Mouse (Mus musculus) limb, embryonic 11.5 days (tissue): ENCODE data around the gene Hoxa13. TPM values are rescaled to one million over a fixed set of nuclear protein-coding genes. Genes with fewer than 3 reads are reported as not detected.
A peak's percentile ranks its signal among the peaks of the same experiment; 100 is the strongest.

ENCODE experiments used
- ATAC-seq: fragments of 200-750 bp; cut with Nextera tagmentation; 2 replicates; pipeline ENCODE4 v1.8.0; 2017; ENCODE audit warnings: low read depth; ENCODE audit not compliant: insufficient number of reproducible peaks, low FRiP score, low TSS enrichment
- DNase-seq: peaks from one replicate; pipeline ENCODE4 v3.0.0-alpha.2; 2015; ENCODE audit warnings: low spot score
- H3K27ac ChIP-seq: fragments of 300-500 bp; sonication (generic); replicated peaks from 2 replicates; pipeline ENCODE4 v1.5.1; 2014; ENCODE audit warnings: low read depth, mild to moderate bottlenecking, low read length
- H3K27me3 ChIP-seq: fragments of 300-500 bp; sonication (generic); 2 replicates; pipeline ENCODE4 v1.6.1; 2014; ENCODE audit warnings: mild to moderate bottlenecking, low read length, mixed read lengths; ENCODE audit not compliant: control insufficient read depth, insufficient read depth
- H3K36me3 ChIP-seq: fragments of 300-500 bp; sonication (generic); 2 replicates; pipeline ENCODE4 v1.6.1; 2014; ENCODE audit warnings: mild to moderate bottlenecking, low read length, moderate library complexity, mixed read lengths; ENCODE audit not compliant: control insufficient read depth, insufficient read depth
- H3K4me1 ChIP-seq: fragments of 300-500 bp; sonication (generic); 2 replicates; pipeline ENCODE4 v1.6.1; 2014; ENCODE audit warnings: low read length, mixed read lengths; ENCODE audit not compliant: control insufficient read depth, insufficient read depth
- H3K4me2 ChIP-seq: fragments of 300-500 bp; sonication (generic); 2 replicates; pipeline ENCODE4 v1.6.1; 2014; ENCODE audit warnings: low read depth, mild to moderate bottlenecking, moderate library complexity; ENCODE audit not compliant: severe bottlenecking
- H3K4me3 ChIP-seq: fragments of 300-500 bp; sonication (generic); 2 replicates; pipeline ENCODE4 v1.5.1; 2014; ENCODE audit warnings: low read depth, low read length
- H3K9ac ChIP-seq: fragments of 300-500 bp; sonication (generic); 2 replicates; pipeline ENCODE4 v1.6.1; 2014; ENCODE audit warnings: mild to moderate bottlenecking, low read length
- H3K9me3 ChIP-seq: fragments of 300-500 bp; sonication (generic); 2 replicates; pipeline ENCODE4 v1.6.1; 2016; ENCODE audit warnings: low read length; ENCODE audit not compliant: control insufficient read depth
- WGBS: fragments of 180-500 bp; shearing (Covaris S2); extraction: QIAGEN DNeasy Blood & Tissue Kit; methylation state at CpG from one replicate; pipeline ENCODE4 v1.1.7; 2014; 5-methylcytosine and 5-hydroxymethylcytosine counted together
- polyA plus RNA-seq: library from polyadenylated mRNA; unstranded; fragments of >200 nt; fragmentation: Nextera tagmentation; extraction: Ambion mirVana; gene quantifications from 2 replicates; pipeline ENCODE4 v1.2.1, GENCODE M21; 2014

Gene Hoxa13
- polyA plus RNA-seq, 1 experiment from 2014 or later, result 25.1 TPM

GRCm38 (mm10) chr6:52233546-52234427 is 26.9 kb downstream of the Hoxa13 start:
- DNase-seq (peak; percentile 74), ATAC-seq (no peak)
- under 1% methylated on average over 61 of the region's 70 CpGs for WGBS
- Histone ChIP-seq H3K9me3 (no peaks in the 10 kb centered on the region), H3K4me3 (peak overlapping the region; percentile 99), H3K4me1 (no peaks in the 10 kb centered on the region; the same call in 1 of the 2 replicates), H3K27me3 (no peaks in the 10 kb centered on the region), H3K4me2 (peak overlapping the region; percentile 75), H3K36me3 (peaks cover 2% of the 10 kb centered on the region), H3K27ac (peak overlapping the region; percentile 99), H3K9ac (peak overlapping the region; percentile 100)

GRCm38 (mm10) chr6:52232984-52233545 is 27.6 kb downstream of the Hoxa13 start:
- WGBS, result under 1% methylated on average over 23 of the region's 23 CpGs
- Histone ChIP-seq H3K4me3 (peak overlapping the region; percentile 99), H3K4me1 (no peaks in the 10 kb centered on the region; the same call in 1 of the 2 replicates), H3K36me3 (peaks cover 2% of the 10 kb centered on the region), H3K27ac (peak overlapping the region; percentile 99), H3K4me2 (peak overlapping the region; percentile 75), H3K9me3 (no peaks in the 10 kb centered on the region), H3K27me3 (no peaks in the 10 kb centered on the region), H3K9ac (peak overlapping the region; percentile 100)
- ATAC-seq (no peak), DNase-seq (peak; percentile 72)

- ATAC-seq (no peak), DNase-seq (peak; percentile 73)
- no peaks in the 10 kb centered on the region for H3K27me3 ChIP-seq
- peaks cover 2% of the 10 kb centered on the region for H3K36me3 ChIP-seq
- peak overlapping the region; percentile 100 for H3K9ac ChIP-seq
- peak overlapping the region; percentile 99 for H3K27ac ChIP-seq
- H3K4me3 ChIP-seq, result peak overlapping the region; percentile 99
- H3K4me1 ChIP-seq, result no peaks in the 10 kb centered on the region; the same call in 1 of the 2 replicates
- H3K9me3 ChIP-seq, result no peaks in the 10 kb centered on the region
- peak overlapping the region; percentile 75 for H3K4me2 ChIP-seq
- WGBS, result under 1% methylated on average over 18 of the region's 18 CpGs
These were observed 28.1 kb downstream of the Hoxa13 start for GRCm38 (mm10) chr6:52232568-52232965.

- ATAC-seq, result no peak
- Histone ChIP-seq H3K27me3 (no peaks in the 10 kb centered on the region), H3K9me3 (no peaks in the 10 kb centered on the region), H3K27ac (peak overlapping the region; percentile 99), H3K4me2 (peak overlapping the region; percentile 75), H3K4me1 (peaks cover under 1% of the 10 kb centered on the region; the same call in 1 of the 2 replicates), H3K4me3 (peak overlapping the region; percentile 99), H3K9ac (peak overlapping the region; percentile 100), H3K36me3 (peaks cover 2% of the 10 kb centered on the region)
- DNase-seq, result peak; percentile 76
- under 1% methylated on average over 18 of the region's 18 CpGs for WGBS
These were observed 28.7 kb downstream of the Hoxa13 start for GRCm38 (mm10) chr6:52231885-52232567.

- WGBS, result under 1% methylated on average over 25 of the region's 36 CpGs
- peak within 1 kb of the TSS; percentile 100 for H3K9ac ChIP-seq
These were observed 30.0 kb downstream of the Hoxa13 start, which contains the start of gene Hoxa9 for GRCm38 (mm10) chr6:52230516-52231165. Gene Hoxa9 (minus strand): TSS chr6:52231089.

GRCm38 (mm10) chr6:52229558-52230416 is 30.9 kb downstream of the Hoxa13 start:
- peak overlapping the region; percentile 99 for H3K27ac ChIP-seq
- peak; percentile 74 for DNase-seq
- peak overlapping the region; percentile 100 for H3K9ac ChIP-seq
- no peaks in the 10 kb centered on the region for H3K27me3 ChIP-seq
- H3K4me3 ChIP-seq, result peak overlapping the region; percentile 99
- WGBS, result under 1% methylated on average over 44 of the region's 44 CpGs
- ATAC-seq, result no peak
- peak overlapping the region; percentile 93 for H3K4me2 ChIP-seq
- H3K4me1 ChIP-seq, result peaks cover 4% of the 10 kb centered on the region; the same call in 1 of the 2 replicates
- no peaks in the 10 kb centered on the region for H3K9me3 ChIP-seq
- H3K36me3 ChIP-seq, result peaks cover 2% of the 10 kb centered on the region

More at GRCm38 (mm10) chr6:52230516-52231165, 30.0 kb downstream of the Hoxa13 start, which contains the start of gene Hoxa9:
- H3K27ac ChIP-seq, result peak within 1 kb of the TSS; percentile 99
- H3K4me2 ChIP-seq, result peak within 1 kb of the TSS; percentile 93
- H3K4me1 ChIP-seq, result peaks cover 4% of the 10 kb centered on the region; the same call in 1 of the 2 replicates
- peak; percentile 64 for ATAC-seq
- no peaks in the 10 kb centered on the region for H3K27me3 ChIP-seq
- peaks cover 2% of the 10 kb centered on the region for H3K36me3 ChIP-seq
- H3K4me3 ChIP-seq, result peak within 1 kb of the TSS; percentile 99
- H3K9me3 ChIP-seq, result no peaks in the 10 kb centered on the region
- peak; percentile 73 for DNase-seq
